Mouse (Mus musculus) lung, embryonic 14.5 days (tissue): ENCODE data around the gene Rarres2. TPM values are rescaled to one million over a fixed set of nuclear protein-coding genes. Genes with fewer than 3 reads are reported as not detected.

Source experiments
- ATAC-seq: fragments of 200-750 bp; cut with Nextera tagmentation; 2 replicates; pipeline ENCODE4 v1.8.0; 2017; ENCODE audit warnings: mild to moderate bottlenecking, moderate TSS enrichment, moderate library complexity; ENCODE audit not compliant: insufficient read depth
- DNase-seq: peaks from one replicate; pipeline ENCODE4 v3.0.0-alpha.2; 2015
- H3K27ac ChIP-seq: fragments of 300-500 bp; sonication (generic); 2 replicates; pipeline ENCODE4 v1.5.1; 2014; ENCODE audit warnings: low read depth, mild to moderate bottlenecking, moderate library complexity
- H3K27me3 ChIP-seq: fragments of 300-500 bp; sonication (generic); 2 replicates; pipeline ENCODE4 v1.6.1; 2014; ENCODE audit warnings: low read length, control low read depth; ENCODE audit not compliant: insufficient read depth
- H3K36me3 ChIP-seq: fragments of 300-500 bp; sonication (generic); 2 replicates; pipeline ENCODE4 v1.6.1; 2014; ENCODE audit warnings: control low read depth; ENCODE audit not compliant: insufficient read depth
- H3K4me1 ChIP-seq: fragments of 300-500 bp; sonication (generic); 2 replicates; pipeline ENCODE4 v1.6.1; 2014; ENCODE audit warnings: antibody characterized with exemption, control low read depth; ENCODE audit not compliant: insufficient read depth
- H3K4me2 ChIP-seq: fragments of 300-500 bp; sonication (generic); 2 replicates; pipeline ENCODE4 v1.6.1; 2014; ENCODE audit warnings: mild to moderate bottlenecking
- H3K4me3 ChIP-seq: fragments of 300-500 bp; sonication (generic); 2 replicates; pipeline ENCODE4 v1.5.1; 2014; ENCODE audit warnings: low read depth, low read length
- H3K9ac ChIP-seq: fragments of 300-500 bp; sonication (generic); 2 replicates; pipeline ENCODE4 v1.6.1; 2014
- H3K9me3 ChIP-seq: fragments of 300-500 bp; sonication (generic); 2 replicates; pipeline ENCODE4 v1.6.1; 2016; ENCODE audit warnings: low read depth, low read length, control low read depth
- CTCF ChIP-seq: IDR thresholded peaks from 2 replicates; pipeline ENCODE4 v1.5.1; 2016; ENCODE audit warnings: antibody characterized with exemption, low read depth
- WGBS: fragments of 180-500 bp; shearing (Covaris S2); extraction: QIAGEN DNeasy Blood & Tissue Kit; methylation state at CpG from one replicate; pipeline ENCODE4 v1.1.7; 2014; 5-methylcytosine and 5-hydroxymethylcytosine counted together
- polyA plus RNA-seq: library from polyadenylated mRNA; unstranded; fragments of >200 nt; fragmentation: Nextera tagmentation; extraction: Ambion mirVana; gene quantifications from 2 replicates; pipeline ENCODE4 v1.2.1, GENCODE M21; 2014

Gene Rarres2
- polyA plus RNA-seq, 1 experiment from 2014 or later = 43.1 TPM

DNA sequence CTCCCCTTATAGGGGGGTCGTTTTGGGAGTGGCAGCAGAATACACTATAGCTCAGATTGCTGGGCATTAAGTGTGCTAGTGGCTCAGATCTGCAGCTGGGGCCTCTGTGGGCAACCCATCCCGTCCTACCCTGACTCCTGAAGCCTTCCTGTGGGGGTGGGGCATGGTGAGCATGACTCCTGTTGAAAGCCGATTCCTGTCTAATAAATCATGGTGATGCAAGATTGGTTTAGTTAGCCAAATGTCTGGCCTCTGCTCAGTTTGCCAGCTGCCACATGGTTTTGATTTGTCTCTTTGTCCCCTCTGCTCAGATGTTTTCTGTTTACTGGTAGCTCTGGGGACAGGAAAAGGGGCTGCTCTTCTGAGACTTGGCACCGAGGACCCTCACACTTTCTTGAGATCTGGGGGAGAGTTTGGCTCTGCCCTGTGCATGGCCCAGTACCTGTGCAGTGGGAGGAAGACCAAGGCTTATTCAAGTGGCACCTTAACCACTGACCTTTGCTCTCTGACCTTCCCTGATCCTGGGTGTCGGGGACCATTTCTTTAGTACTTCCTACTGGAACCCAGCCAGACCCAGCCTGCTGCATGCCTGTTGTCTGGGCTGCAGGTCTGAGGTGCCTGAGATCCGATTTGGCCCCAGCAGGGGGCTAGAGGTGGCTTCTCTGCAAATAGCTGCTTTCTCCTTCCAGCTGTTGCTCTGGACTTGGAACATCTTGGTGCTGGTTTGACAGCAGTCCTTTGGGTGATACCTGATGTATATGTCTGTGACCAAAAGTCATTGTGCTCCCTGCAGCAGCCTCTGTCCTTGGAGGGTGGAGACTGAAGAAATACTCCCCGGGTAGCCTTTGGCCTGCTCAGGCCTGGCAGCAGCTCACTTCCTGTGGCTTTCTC is 30.8 kb downstream of the Rarres2 start:
- H3K27ac ChIP-seq = no peak overlapping the region
- TF ChIP-seq CTCF = no peak
- DNase-seq (peak; percentile 71), ATAC-seq (0 out of 2 replicates have a peak, but pooled peaks have one; percentile 23)
- no peaks in the 10 kb centered on the region for H3K27me3 ChIP-seq
- H3K9ac ChIP-seq = no peak overlapping the region; the same call in 1 of the 2 replicates
- no peak overlapping the region for H3K4me3 ChIP-seq
- H3K36me3 ChIP-seq = no peaks in the 10 kb centered on the region
- no peaks in the 10 kb centered on the region for H3K9me3 ChIP-seq
- H3K4me2 ChIP-seq = no peak overlapping the region
- peaks cover 7% of the 10 kb centered on the region for H3K4me1 ChIP-seq
- WGBS = 27% methylated on average over 7 of the region's 7 CpGs

DNA sequence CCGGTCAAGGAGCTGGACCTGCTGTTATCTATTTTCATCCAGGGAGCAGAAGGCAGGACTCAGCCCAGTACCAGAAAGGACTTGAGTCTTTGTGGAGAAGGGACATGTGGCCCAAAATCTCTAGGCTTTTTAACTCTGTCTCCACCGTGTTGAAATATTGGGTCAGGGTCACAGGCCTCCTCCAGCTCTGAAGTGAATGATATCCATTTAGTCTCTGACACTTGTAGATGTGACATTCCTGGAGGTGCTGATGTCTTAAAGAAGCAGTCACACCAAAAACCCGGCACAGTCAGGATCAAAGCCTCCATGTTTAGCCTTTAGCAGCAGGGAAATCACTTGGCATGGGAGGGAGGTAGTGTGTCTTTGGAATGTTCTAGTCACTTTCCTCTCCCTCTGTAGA is 31.9 kb downstream of the Rarres2 start:
- no peaks in the 10 kb centered on the region for H3K27me3 ChIP-seq
- no peaks in the 10 kb centered on the region for H3K36me3 ChIP-seq
- peaks cover 7% of the 10 kb centered on the region for H3K4me1 ChIP-seq
- no peak overlapping the region for H3K4me3 ChIP-seq
- H3K9ac ChIP-seq = no peak overlapping the region
- no peak for TF ChIP-seq CTCF
- H3K9me3 ChIP-seq = no peaks in the 10 kb centered on the region
- H3K4me2 ChIP-seq = no peak overlapping the region
- DNase-seq (no peak), ATAC-seq (no peak)
- no peak overlapping the region for H3K27ac ChIP-seq
- WGBS = 31% methylated on average over 3 of the region's 3 CpGs

DNA sequence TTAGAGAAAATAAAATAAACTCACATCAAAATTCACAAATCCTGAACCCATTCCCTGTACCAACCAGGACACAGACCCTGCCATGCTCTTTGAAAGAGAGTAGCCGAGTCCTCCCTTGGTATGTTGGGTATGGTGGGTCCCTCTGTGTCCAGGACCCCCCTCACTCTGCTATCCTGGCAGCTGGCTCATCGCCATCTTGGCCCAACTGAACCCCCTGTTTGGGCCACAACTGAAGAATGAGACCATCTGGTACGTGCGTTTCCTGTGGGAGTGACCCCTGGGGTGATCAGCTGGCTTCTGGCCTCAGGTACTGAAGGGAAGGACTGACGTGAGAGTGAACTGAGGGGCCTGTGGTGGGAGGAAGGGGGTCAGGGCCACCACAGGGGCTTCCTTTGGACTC is 32.7 kb downstream of the Rarres2 start:
- Histone ChIP-seq H3K27me3 (no peaks in the 10 kb centered on the region), H3K9me3 (no peaks in the 10 kb centered on the region), H3K4me3 (no peak overlapping the region), H3K4me1 (peaks cover 7% of the 10 kb centered on the region), H3K36me3 (no peaks in the 10 kb centered on the region), H3K4me2 (no peak overlapping the region), H3K27ac (no peak overlapping the region), H3K9ac (no peak overlapping the region)
- no peak for TF ChIP-seq CTCF
- DNase-seq (no peak), ATAC-seq (no peak)
- 70% methylated on average over 5 of the region's 5 CpGs for WGBS

DNA sequence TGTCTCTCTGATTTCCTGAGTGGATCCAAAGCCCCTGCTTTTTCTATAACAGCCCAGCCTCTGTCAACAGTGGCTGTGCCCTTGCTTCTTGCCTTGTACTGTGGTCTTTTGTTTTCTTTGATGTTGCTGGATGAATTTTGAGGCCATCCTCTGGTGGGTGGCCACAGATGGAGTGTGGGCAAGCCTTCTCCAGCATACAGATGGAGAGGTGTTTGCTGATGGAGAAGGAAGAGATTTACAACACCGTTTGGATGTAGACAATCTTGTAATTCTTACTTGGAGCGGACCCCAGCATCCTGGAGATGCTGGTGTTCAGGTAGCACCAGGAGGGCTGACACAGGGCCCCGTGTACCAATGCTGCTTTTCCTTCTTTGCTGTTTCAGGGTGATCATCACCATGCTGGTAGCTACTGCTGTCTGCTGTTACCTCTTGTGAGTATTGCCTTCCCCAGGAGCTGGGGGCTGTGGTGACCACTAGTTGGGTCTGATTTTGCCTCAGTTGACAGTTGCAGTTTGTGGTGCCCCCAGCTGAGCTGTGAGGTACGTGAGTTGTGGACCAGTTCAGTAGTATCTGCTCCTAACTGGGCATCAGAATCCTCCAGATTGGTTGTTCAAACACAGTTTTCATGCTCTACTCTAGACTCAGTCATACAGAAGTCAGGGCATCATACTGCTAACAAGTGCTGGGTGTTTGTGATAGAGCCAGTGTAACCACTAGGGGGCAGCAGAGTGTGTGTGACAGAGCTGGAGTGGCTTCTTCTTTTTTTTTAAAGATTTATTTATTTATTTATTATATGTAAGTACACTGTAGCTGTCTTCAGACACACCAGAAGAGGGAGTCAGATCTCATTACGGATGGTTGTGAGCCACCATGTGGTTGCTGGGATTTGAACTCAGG is 33.5 kb downstream of the Rarres2 start:
- H3K4me3 ChIP-seq = no peak overlapping the region
- no peak overlapping the region for H3K9ac ChIP-seq
- TF ChIP-seq CTCF = peak; percentile 82
- no peak overlapping the region for H3K4me2 ChIP-seq
- DNase-seq = peak; percentile 87
- WGBS = 75% methylated on average over 5 of the region's 5 CpGs
- no peak for ATAC-seq
- H3K27ac ChIP-seq = no peak overlapping the region
- H3K36me3 ChIP-seq = no peaks in the 10 kb centered on the region
- H3K9me3 ChIP-seq = no peaks in the 10 kb centered on the region
- no peaks in the 10 kb centered on the region for H3K27me3 ChIP-seq
- peaks cover 7% of the 10 kb centered on the region for H3K4me1 ChIP-seq

DNA sequence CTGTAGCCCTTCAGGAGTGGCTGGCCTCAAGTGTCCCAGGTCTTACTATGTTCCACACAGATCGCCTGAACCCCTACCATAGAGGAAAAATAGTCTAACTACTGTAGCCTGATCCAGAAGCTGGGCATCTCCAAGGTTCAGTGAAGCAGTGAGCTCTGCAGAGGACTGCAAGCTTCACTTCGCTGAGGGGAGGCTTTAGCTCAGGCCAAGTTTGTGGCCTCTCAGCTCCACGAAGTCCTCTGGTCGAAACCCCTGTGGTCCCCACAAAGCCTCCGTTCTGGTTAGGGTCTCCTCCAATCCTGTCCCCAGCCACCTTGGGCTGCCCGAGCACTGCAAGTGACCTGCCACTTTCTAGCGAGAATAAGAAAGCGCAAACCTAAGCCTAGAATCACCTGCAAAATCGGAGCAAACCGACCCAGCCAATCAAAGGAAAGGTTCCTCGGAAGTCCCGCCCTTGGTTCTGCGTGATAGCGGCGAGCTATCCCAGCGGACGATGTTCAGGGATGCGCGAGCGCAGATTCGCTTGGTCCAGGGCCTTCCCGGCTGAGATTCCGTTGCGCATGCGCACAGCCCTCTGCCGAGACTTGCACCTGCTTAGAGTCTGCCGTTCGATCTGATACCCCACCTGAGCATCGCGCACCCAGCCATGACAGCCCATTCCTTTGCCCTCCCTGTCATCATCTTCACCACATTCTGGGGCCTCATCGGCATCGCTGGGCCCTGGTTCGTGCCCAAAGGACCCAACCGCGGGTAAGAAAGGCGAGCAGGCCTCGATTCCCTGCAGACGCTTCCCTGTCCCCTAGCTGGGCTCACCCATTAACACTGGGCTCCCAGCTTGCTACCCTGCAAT is 35.3 kb downstream of the Rarres2 start, which contains the start of gene Atp6v0e2:
TSS of gene Atp6v0e2 (plus strand) at position 511 of the 850 bp plus-strand sequence.
- Histone ChIP-seq H3K4me3 (peak within 1 kb of the TSS; percentile 37), H3K9me3 (no peaks in the 10 kb centered on the region)

DNA sequence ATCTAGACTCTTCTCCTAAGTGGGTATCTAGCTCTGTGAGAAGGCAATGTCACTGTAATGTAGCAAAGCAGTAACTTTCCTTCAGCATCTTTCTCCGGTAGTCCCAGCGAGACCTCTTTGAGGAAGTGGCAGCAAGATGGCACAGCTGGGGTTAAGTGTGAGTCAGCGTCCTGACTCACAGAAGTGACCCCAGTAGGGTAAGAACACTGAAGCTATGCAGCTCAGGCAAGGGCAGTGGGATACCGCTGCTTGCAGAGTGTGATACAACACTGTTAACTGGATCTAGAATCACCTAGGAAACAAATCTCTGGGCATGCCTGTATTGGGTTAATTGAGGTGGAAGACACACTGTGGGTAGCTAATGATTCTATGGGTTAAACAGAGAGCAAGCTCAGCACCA is 36.5 kb downstream of the Rarres2 start:
- no peak overlapping the region for H3K4me2 ChIP-seq
- H3K4me1 ChIP-seq = no peaks in the 10 kb centered on the region; the same call in 1 of the 2 replicates
- 0 out of 2 replicates have a peak, but pooled peaks cover 5% of the 10 kb centered on the region for H3K36me3 ChIP-seq
- H3K9me3 ChIP-seq = no peaks in the 10 kb centered on the region
- no peak for TF ChIP-seq CTCF
- ATAC-seq (no peak), DNase-seq (no peak)
- H3K27ac ChIP-seq = no peak overlapping the region
- H3K9ac ChIP-seq = no peak overlapping the region
- no peak overlapping the region for H3K4me3 ChIP-seq
- no peaks in the 10 kb centered on the region for H3K27me3 ChIP-seq
- WGBS = 55% methylated on average over 4 of the region's 4 CpGs

More for the DNA sequence above, 35.3 kb downstream of the Rarres2 start, which contains the start of gene Atp6v0e2:
- peak within 1 kb of the TSS; percentile 68 for H3K4me2 ChIP-seq
- H3K9ac ChIP-seq = peak within 1 kb of the TSS; percentile 41
- peak; percentile 89 for DNase-seq
- no peak for TF ChIP-seq CTCF
- no peaks in the 10 kb centered on the region for H3K36me3 ChIP-seq
- H3K27me3 ChIP-seq = no peaks in the 10 kb centered on the region
- WGBS = 5% methylated on average over 38 of the region's 38 CpGs
- no peak within 1 kb of the TSS for H3K27ac ChIP-seq
- peak; percentile 72 for ATAC-seq
- peaks cover 7% of the 10 kb centered on the region for H3K4me1 ChIP-seq
